Mouse (Mus musculus): Measurements from ENCODE around the gene Ap3d1.
A peak's percentile ranks its signal among the peaks of the same experiment; 100 is the strongest.

Gene Ap3d1

DNA sequence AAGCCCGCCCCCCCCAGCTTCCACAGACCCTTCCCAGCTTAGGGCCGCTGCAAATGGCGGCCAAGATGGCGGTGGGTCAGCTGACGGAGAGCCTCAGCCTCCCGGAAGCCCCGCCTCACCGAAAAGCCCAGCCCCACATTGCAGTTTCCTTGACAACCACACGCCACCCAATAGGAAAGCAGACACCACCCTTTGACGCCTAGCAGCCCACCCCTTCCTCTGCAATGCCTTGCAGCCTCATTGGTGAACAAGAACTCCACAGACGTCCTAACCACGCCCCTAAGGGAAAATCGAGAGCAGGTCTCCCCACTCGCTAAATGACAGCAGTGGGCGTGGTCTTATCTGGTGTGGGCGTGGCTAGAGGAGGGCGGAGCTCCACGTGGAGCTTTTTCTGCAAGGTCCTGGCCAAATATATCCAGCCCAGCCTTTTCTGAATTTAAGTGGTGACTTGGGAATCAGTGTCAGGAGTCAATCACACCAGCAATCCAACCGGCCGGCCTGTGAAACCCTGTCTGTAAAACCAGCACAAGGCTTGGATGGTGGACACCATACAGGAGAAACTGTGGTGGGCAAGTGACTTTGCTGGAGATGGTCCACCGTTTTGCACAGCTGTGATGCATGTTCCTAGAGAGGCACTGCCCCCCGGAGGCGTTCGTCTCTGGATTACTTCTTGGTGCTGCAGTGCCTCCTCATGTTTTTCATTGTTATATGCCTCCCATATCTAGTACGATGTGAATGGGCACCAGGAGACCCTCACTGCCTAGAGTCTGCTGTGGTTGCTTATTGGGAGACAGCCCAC lies at the start of gene Ap3d1:
Gene Ap3d1, minus strand, starts transcription at position 85 of the 799 bp plus-strand sequence.
- DNase-seq = peak; percentile 99 to 100

- DNase-seq = no peak
Measured at GRCm38 (mm10) chr10:80791476-80792174, 49.6 kb upstream of the Ap3d1 start.

DNA sequence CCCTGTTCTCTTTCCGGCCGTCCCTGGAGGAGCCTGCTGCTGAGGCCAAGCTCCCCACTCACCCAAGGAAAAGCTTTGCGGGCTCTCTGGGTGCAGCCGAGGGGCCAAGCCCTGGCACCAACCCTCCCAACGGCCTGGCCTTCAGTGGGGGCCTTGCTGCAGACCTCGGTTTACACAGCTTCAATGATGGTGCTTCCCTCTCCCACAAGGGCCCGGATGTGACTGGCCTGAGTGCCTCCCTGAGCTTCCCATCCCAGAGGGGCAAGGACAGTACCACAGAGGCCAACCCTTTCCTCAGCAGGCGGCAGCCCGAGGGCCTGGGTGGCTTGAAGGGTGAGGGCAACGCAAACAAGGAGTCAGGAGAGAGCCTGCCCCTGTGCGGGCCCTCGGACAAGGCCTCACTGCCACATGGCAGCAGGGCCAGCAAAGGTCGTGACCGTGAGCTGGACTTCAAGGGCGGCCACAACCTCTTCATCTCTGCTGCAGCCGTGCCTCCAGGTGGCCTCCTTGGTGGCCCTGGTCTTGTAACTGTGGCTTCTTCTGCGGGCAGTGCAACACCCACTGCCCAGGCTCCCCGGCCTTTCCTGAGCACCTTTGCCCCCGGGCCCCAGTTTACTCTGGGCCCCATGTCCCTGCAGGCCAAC lies 48.8 kb upstream of the Ap3d1 start:
- DNase-seq = no peak

DNA sequence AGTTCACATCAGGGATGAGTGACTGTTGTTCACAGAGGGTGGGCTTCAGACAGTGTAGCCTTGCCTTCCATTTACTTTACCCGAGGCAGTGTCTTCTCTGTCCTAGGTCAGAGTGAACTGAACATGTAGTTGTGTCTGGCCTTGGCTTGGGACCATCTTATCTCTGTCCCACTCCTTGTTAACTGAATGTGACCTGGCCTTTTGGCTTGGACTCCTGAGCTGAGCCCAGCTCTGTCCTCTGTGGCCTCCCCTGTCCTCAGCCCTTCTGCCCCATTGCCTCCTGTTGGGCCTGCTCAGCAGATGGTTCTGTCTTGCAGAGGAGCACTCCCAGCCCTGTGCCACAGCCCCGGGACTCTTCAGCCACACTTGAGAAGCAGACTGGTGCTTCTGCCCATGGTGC lies 45.5 kb upstream of the Ap3d1 start:
- no peak for DNase-seq

DNA sequence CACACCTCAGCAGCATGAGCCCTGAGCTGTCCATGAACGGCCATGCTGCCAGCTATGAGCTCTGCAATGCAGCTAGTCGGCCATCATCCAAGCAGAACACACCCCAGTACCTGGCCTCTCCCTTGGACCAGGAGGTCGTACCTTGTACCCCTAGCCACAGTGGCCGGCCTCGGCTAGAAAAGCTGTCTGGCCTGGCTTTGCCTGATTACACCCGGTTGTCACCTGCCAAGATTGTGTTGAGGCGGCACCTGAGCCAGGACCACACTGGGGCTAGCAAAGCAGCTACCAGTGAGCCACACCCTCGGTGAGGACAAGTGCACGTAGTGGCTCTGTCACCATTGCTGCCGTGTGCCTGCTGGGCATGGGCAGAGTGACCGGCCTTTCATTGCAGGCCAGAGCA lies 43.9 kb upstream of the Ap3d1 start:
- DNase-seq = no peak

- no peak for DNase-seq
Measured at GRCm38 (mm10) chr10:80784871-80785270, 42.8 kb upstream of the Ap3d1 start.

GRCm38 (mm10) chr10:80784302-80784701 lies 42.2 kb upstream of the Ap3d1 start:
- DNase-seq = no peak

DNA sequence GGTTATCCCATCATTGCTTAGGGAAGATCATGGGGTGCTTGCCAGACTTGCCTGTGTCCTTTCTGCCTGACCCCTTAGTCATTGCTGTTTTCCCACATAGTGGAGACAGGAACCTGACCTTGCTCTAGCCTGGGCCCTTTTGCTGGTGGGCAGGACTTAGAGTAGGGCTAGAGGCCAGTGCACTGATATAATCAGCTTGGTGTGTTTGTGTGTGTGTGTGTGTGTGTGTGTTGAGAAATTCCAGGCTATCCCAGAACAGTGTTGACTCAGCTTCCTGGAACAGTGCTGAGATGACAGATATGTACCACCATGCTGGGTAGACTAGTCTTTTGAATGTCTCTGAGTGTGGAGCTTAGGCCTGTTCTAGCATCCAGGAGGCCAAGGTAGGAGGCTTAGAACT lies 37.5 kb upstream of the Ap3d1 start:
- DNase-seq = no peak

DNA sequence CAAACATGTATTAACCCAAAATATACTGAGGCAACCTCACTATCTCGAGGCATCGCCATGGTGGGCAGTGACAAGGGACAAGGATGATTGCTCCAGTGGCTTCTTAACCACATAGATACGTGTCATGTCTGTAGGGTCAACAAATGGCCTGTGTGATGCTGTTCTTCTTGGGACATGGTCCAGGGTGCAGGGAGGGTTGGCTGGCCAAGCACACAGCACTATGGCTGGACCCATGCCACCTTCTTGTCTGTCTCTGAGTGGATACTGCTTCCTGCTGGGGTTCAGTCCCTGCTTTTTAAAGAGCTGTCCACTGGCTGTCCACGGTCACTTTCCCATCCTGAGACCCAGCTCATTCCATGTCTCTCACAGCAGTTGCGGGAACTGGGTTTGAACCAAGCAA lies 35.1 kb upstream of the Ap3d1 start:
- no peak for DNase-seq

DNA sequence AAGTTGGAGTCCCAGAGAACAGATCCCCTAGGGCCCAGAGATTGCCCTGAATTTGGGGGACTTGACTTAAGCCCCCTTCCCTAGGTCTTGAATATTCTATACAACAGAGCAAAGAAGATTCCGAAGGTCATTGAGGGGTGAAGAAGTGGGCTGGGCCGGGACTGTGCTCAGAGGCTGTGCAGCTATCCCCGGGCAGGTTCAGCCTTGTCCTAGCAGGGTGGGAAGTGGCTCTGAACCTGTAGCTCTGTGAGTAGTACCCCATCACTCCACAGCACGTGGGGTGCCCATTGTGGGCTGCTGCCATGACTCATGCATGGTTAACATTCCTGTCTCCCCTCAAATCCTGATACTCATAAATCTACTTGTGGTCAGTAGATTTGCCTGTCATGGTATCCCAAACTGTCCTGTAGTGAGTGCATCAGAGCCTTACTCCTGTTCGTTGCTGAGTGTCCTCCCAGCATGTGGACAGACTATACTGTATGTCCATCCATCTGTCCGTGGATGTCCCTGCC lies 34.4 kb upstream of the Ap3d1 start:
- DNase-seq = no peak

- DNase-seq = no peak
Measured at GRCm38 (mm10) chr10:80775731-80776130, 33.7 kb upstream of the Ap3d1 start.

- DNase-seq = no peak
Measured at GRCm38 (mm10) chr10:80774981-80775380, 32.9 kb upstream of the Ap3d1 start.

GRCm38 (mm10) chr10:80774549-80774948 lies 32.5 kb upstream of the Ap3d1 start:
- peak; percentile 65 to 70 for DNase-seq

DNA sequence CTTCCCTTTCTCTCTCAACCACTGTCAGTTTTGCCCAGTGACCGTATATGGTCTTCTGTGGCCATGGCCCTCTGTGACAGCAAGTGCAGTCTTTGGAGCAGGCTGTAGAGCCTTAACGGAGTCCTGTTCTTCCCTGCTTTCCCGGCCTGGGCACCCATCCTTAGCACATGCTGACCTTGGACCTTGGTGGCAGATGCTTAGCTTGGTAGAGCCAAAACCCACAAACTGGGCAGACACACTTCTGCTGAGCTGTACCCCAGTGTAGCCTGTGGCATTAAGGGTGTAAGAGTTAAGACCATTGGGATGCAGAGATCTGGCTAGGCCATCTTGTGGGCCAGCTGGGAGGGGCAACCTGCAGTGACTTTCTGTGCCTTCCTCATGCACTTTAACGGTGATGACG lies 31.8 kb upstream of the Ap3d1 start:
- no peak for DNase-seq

- DNase-seq = no peak
Measured at GRCm38 (mm10) chr10:80768365-80768764, 26.3 kb upstream of the Ap3d1 start.

- DNase-seq = peak; percentile 64 to 67
Measured at GRCm38 (mm10) chr10:80766161-80766815, 24.2 kb upstream of the Ap3d1 start.

DNA sequence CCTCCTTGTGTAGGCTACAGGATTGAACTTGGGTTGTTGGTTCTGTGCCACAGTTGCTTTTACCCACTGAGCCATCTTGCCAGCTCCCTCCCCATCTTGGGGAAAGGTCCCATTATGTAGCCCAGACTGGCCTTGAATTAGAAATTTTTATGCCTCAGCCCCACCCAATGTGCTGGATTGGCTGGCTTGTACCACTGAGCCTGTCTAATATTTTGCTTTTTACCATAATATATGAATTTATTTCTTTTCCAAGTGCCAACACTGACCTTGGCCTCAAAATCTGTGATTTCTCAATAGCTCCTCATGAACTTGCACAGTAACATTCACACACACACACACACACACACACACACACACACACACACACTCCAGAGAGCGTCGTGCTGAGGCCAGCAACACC lies 23.7 kb upstream of the Ap3d1 start:
- no peak for DNase-seq

DNA sequence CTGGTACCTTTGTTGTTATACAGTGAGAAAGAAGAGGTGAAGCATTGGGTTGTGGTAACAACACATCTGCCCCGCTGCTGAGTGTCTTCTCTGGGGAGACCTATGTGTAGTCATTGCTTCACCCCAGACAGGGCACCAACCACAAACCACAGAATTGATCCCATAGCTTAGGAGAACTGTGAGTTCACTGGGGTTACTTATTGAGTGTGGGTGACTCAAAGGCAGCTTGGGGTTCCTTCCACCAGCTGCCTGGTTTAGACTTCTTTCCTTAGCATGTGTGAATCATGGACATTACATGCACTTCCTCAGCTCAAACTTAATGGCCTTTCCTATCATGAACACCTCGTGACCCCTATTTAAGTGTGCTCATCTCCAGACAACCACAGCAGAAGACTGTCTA lies 21.4 kb upstream of the Ap3d1 start:
- DNase-seq = no peak

DNA sequence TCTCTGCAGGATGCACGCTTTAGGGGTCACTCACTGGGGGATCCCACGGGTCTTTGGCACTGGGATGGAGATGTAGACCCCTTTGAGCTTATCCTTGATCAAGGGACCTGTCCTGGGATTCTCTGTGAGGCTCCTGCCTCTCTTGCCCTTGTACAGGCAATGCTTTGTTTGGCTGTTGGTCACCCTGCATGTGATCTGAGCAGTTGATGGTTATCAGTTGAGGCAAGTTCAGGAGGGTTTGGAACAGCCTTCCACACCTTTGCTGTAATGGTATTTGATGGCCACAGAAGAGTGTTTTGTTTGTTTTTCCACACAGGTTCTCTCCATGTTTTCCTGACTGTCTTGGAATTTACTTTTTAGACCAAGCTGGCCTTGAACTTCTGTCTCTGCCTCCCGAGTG lies 19.8 kb upstream of the Ap3d1 start:
- DNase-seq = no peak

DNA sequence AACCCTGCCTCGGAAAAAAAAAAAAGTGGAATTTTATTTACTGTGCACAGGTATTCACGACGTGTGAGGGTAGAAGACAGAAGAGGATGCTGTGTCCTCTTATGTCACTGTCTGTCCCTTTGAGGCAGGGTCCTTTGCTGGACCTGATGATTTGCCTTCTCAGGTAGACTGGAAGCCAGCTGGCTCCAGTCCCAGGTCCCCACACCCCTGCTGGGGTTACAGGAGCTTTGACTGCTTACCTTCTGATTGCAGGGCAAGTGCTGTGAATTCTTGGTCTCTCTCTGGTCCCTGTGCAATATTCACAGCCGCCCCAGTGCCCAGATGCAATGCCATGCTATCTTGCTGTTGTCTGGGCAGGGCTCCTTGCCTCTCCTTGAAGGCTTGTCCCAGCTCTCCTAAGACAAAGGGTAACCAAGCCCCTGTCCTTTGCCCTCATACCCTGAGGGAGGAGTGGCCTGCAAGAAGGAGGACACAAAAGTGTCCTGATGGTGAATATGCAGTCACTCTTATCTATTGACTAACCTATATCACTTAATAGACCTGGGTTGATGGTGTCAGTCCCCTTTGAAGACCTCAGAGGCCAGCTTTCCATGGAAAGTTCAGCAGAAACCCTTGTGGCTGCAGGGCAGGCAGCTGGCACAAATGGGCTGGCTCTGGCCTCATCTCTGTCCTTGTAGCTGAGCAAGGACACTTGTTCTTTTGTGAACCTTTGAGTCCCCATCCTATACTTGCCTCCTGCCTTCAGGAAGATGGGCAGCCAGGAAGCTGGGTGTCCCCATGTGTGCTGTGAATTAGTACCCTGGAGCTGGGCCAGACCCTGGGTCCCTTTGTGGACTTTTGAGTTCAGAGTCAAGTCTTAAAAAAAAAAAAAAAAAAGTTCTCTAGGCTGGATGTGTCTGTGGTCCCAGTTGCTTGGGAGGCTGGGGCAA lies 18.8 kb upstream of the Ap3d1 start:
- no peak for DNase-seq

GRCm38 (mm10) chr10:80758651-80759050 lies 16.6 kb upstream of the Ap3d1 start:
- DNase-seq = no peak

DNA sequence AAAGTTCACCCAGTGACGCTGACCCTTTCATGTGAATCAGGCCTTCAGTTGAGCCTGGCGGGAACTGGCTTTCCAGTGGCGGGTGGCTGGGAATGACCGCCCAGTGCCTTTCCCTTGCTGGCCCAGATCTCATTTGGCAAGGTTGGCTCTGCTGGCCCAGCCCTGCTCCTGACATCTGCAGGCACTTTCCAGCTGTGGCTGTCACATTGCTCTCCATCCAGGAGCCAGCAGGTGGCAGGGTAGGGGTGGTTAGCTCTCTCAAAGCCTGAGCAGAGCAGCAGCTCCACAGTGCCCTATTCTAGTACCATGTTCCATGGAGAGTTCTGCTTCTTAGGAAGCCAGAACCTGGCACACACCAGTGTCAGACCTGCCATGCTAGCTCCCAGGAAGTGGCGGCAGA lies 15.7 kb upstream of the Ap3d1 start:
- DNase-seq = peak; percentile 81 to 88

Data from lung, adult 18-20 months (tissue).